Mouse (Mus musculus): ENCODE results near the gene Lilra6. TPM values are rescaled to one million over a fixed set of nuclear protein-coding genes. Genes with fewer than 3 reads are reported as not detected.

Gene Lilra6
- polyA plus RNA-seq (2017; shearing (Covaris generic)), result not detected

GRCm38 (mm10) chr7:3915387-3915786, at the start of gene Lilra6:
Gene Lilra6, minus strand, starts transcription at chr7:3915503.

GRCm38 (mm10) chr7:3898036-3898590, 17.2 kb downstream of the Lilra6 start, which contains the start of gene Gm14548:
Gene Gm14548, minus strand, starts transcription at chr7:3898120.

Other genes starting within 250 kb of the Lilra6 start
- gene Leng1, start 249.7 kb downstream of the Lilra6 start, polyA plus RNA-seq (2017; shearing (Covaris generic)), result 33.1 TPM
- 6.5 TPM for gene Tmc4, start 237.9 kb downstream of the Lilra6 start, polyA plus RNA-seq (2017; shearing (Covaris generic))
- gene Tsen34, start 222.6 kb downstream of the Lilra6 start, polyA plus RNA-seq (2017; shearing (Covaris generic)), result 11.5 TPM
- 53.0 TPM for gene Mboat7, start 222.0 kb downstream of the Lilra6 start, polyA plus RNA-seq (2017; shearing (Covaris generic))
- 2,488 TPM for gene Rps9, start 211.5 kb downstream of the Lilra6 start, polyA plus RNA-seq (2017; shearing (Covaris generic))
- 0.93 TPM for gene Pirb, start 195.1 kb downstream of the Lilra6 start, polyA plus RNA-seq (2017; shearing (Covaris generic))
- not detected for gene Gm15448, start 89.8 kb downstream of the Lilra6 start, polyA plus RNA-seq (2017; shearing (Covaris generic))
- 0.32 TPM for gene Pira2, start 70.5 kb downstream of the Lilra6 start, polyA plus RNA-seq (2017; shearing (Covaris generic))
- gene Gm14548, start 17.4 kb downstream of the Lilra6 start, polyA plus RNA-seq (2017; shearing (Covaris generic)), result 0.69 TPM
- 5.5 TPM for gene Lair1, start 147.7 kb upstream of the Lilra6 start, polyA plus RNA-seq (2017; shearing (Covaris generic))
- gene Ttyh1, start 203.9 kb upstream of the Lilra6 start, polyA plus RNA-seq (2017; shearing (Covaris generic)), result 0.56 TPM
- 121 TPM for gene Leng8, start 221.5 kb upstream of the Lilra6 start, polyA plus RNA-seq (2017; shearing (Covaris generic))
- 8.1 TPM for gene Leng9, start 234.9 kb upstream of the Lilra6 start, polyA plus RNA-seq (2017; shearing (Covaris generic))
- not detected for gene Cdc42ep5, start 249.4 kb upstream of the Lilra6 start, polyA plus RNA-seq (2017; shearing (Covaris generic))